In genomic region chrX:157307411-157307810, GRCm38 (mm10) we compare ENCODE assay signal across 9 mouse cellular contexts.
DNase-seq lines count a peak whose midpoint lies in the region; ATAC-seq and TF ChIP-seq lines count a peak whose summit lies in the region.
"Had no signal": no experiment of that assay in that cellular context is flagged by ENCODE, and none has a peak within 500 bp of the region (broad histone marks: within the 10 kb centered on the region; RNA-seq: fewer than 3 reads in every experiment).

No protein-coding gene starts in this region.

- peak; percentile 3 for DNase-seq in heart, adult 8-10 months (ENCODE audit: low spot score)
- no peak for DNase-seq in heart, embryonic 10.5 days (ENCODE audit: low spot score)
- DNase-seq in A20 (ENCODE audit: low read depth, low spot score) = peak; percentile 41
- DNase-seq in cerebellum, adult 2 months = peak; percentile 19 to 79
- DNase-seq in thymus, postnatal 25 days = no peak
- no peak for DNase-seq in urinary bladder, postnatal 36 days (ENCODE audit: low spot score in 2 of 2)

- H3K27me3 ChIP-seq in heart, embryonic 10.5 days (ENCODE audit: insufficient read depth, poor library complexity, severe bottlenecking) = no peaks in the 10 kb centered on the region
- H3K27me3 ChIP-seq in cerebellum, adult 2 months (ENCODE audit: control insufficient read depth, insufficient read depth, low read length) = no peaks in the 10 kb centered on the region; the same call in 1 of the 2 replicates
- H3K27me3 ChIP-seq in hindbrain, embryonic 13.5 days = no peaks in the 10 kb centered on the region
- H3K27me3 ChIP-seq in myocyte (ENCODE audit: control insufficient read depth, insufficient read depth, insufficient read length) = no peaks in the 10 kb centered on the region

- H3K27ac ChIP-seq in heart, embryonic 10.5 days = no peak overlapping the region
- peak overlapping the region; percentile 91; the same call in 1 of the 2 replicates for H3K27ac ChIP-seq in cerebellum, adult 2 months (ENCODE audit: insufficient read depth, low read length)
- H3K27ac ChIP-seq in hindbrain, embryonic 13.5 days = 0 out of 2 replicates have a peak overlapping the region, but pooled peaks have one; percentile 69

- no peak overlapping the region for H3K4me2 ChIP-seq in hindbrain, embryonic 13.5 days
- H3K4me2 ChIP-seq in myocyte (ENCODE audit: low read depth) = peak overlapping the region; percentile 7

- no peak overlapping the region for H3K9ac ChIP-seq in hindbrain, embryonic 13.5 days

- no peaks in the 10 kb centered on the region for H3K36me3 ChIP-seq in heart, embryonic 10.5 days
- no peaks in the 10 kb centered on the region for H3K36me3 ChIP-seq in hindbrain, embryonic 13.5 days
- no peaks in the 10 kb centered on the region for H3K36me3 ChIP-seq in myocyte (ENCODE audit: control insufficient read depth, insufficient read depth)
- H3K36me3 ChIP-seq: G1E had no signal

- peak; percentile 28; the same call in 1 of the 2 replicates for TF ChIP-seq CTCF in cerebellum, adult 2 months (IDR thresholded peaks at IDR 0.05; ENCODE audit: borderline replicate concordance, insufficient read depth, low read depth, low read length)

- no peak overlapping the region for H3K4me3 ChIP-seq in heart, embryonic 10.5 days
- no peak overlapping the region for H3K4me3 ChIP-seq in cerebellum, adult 2 months (replicated peaks; ENCODE audit: insufficient read depth, low read depth, low read length)
- no peak overlapping the region for H3K4me3 ChIP-seq in hindbrain, embryonic 13.5 days
- H3K4me3 ChIP-seq in myocyte = no peak overlapping the region

- H3K79me2 ChIP-seq in myocyte (ENCODE audit: control insufficient read depth, insufficient read depth) = no peaks in the 10 kb centered on the region

- no peak overlapping the region for H3ac ChIP-seq in myocyte (ENCODE audit: control insufficient read depth, insufficient read length)

- 8% methylated on average over 3 of the region's 3 CpGs for WGBS in heart, embryonic 10.5 days
- 3% methylated on average over 3 of the region's 3 CpGs for WGBS in cerebellum, adult 2 months
- WGBS in hindbrain, embryonic 13.5 days = 13% methylated on average over 3 of the region's 3 CpGs

- no peak for TF ChIP-seq POLR2A in cerebellum, adult 2 months (IDR thresholded peaks at IDR 0.05; ENCODE audit: borderline replicate concordance, insufficient read depth, low read length)
- no peak for TF ChIP-seq POLR2A in myocyte (IDR thresholded peaks at IDR 0.05; ENCODE audit: insufficient read length, low read depth)

- no peaks in the 10 kb centered on the region for H3K9me3 ChIP-seq in heart, embryonic 10.5 days
- H3K9me3 ChIP-seq in hindbrain, embryonic 13.5 days = no peaks in the 10 kb centered on the region
- H3K9me3 ChIP-seq: G1E had no signal

- ATAC-seq in hindbrain, embryonic 13.5 days (ENCODE audit: low FRiP score) = peak; percentile 47

- H3K4me1 ChIP-seq in heart, embryonic 10.5 days = no peaks in the 10 kb centered on the region
- H3K4me1 ChIP-seq in cerebellum, adult 2 months (ENCODE audit: control insufficient read depth, insufficient read depth, low read length) = peaks cover 10% of the 10 kb centered on the region
- H3K4me1 ChIP-seq in hindbrain, embryonic 13.5 days (replicated peaks) = peaks cover 4% of the 10 kb centered on the region; the same call in 1 of the 2 replicates

TF ChIP-seq in myocyte, 11 proteins besides CTCF, POLR2A, EP300 and RAD21:
- TF ChIP-seq TCF12 (IDR thresholded peaks at IDR 0.05; ENCODE audit: insufficient read depth, poor library complexity, severe bottlenecking) = no peak
- no peak for TF ChIP-seq POLR2AphosphoS2 (IDR thresholded peaks at IDR 0.05; ENCODE audit: insufficient read length, low read depth)
- no peak for TF ChIP-seq MAX (IDR thresholded peaks at IDR 0.05; ENCODE audit: low read depth)
- TF ChIP-seq USF1 (IDR thresholded peaks at IDR 0.05; ENCODE audit: low read depth) = no peak
- no peak for TF ChIP-seq MYOD1 (IDR thresholded peaks at IDR 0.05; ENCODE audit: control insufficient read depth in 1 of 3, insufficient read length in 2 of 3, low read depth in 2 of 3)
- TF ChIP-seq E2F4 (IDR thresholded peaks at IDR 0.05; ENCODE audit: insufficient read depth) = no peak
- TF ChIP-seq MYOG (IDR thresholded peaks at IDR 0.05; ENCODE audit: control insufficient read depth in 1 of 3, insufficient read depth in 1 of 3, insufficient read length in 2 of 3, low read depth in 2 of 3) = no peak
- TF ChIP-seq TCF3 (IDR thresholded peaks at IDR 0.05; ENCODE audit: insufficient read length, low read depth) = no peak
- no peak for TF ChIP-seq REST (IDR thresholded peaks at IDR 0.05; ENCODE audit: insufficient read depth, insufficient read length)
- TF ChIP-seq SRF (IDR thresholded peaks at IDR 0.05; ENCODE audit: control insufficient read depth, insufficient read length, low read depth) = no peak
- no peak for TF ChIP-seq CEBPB (IDR thresholded peaks at IDR 0.05; ENCODE audit: insufficient read depth, poor library complexity, severe bottlenecking)
TF ChIP-seq in myocyte: peak in this region for 0.

Comparison
In these comparisons a context has a peak if more than half of its experiments do, and no peak if none do; other contexts are left out.
1. DNase-seq: peak in heart, adult 8-10 months (single experiment), A20 (single experiment) and cerebellum, adult 2 months (2 of 2); none in heart, embryonic 10.5 days (single experiment), thymus, postnatal 25 days (single experiment) and urinary bladder, postnatal 36 days (0 of 2).